Mouse (Mus musculus): ENCODE measurements around the gene 1700017B05Rik. TPM values are rescaled to one million over a fixed set of nuclear protein-coding genes. Genes with fewer than 3 reads are reported as not detected.
"Not testable (repeated sequence)": the region's sequence is repeated elsewhere in the genome, so short reads cannot be mapped to it uniquely, and the experiment has no call there.

Gene 1700017B05Rik
- polyA plus RNA-seq, 1 experiment, result 48.0 TPM

GRCm38 (mm10) chr9:57231536-57232255 is 30.7 kb downstream of the 1700017B05Rik start:
- Histone ChIP-seq H3K9ac (ENCODE audit: low read depth, poor library complexity, severe bottlenecking) (no peak overlapping the region), H3K27ac (ENCODE audit: insufficient read depth, low read length) (no peak overlapping the region), H3K4me3 (ENCODE audit: low read depth, low read length) (no peak overlapping the region), H3K4me1 (ENCODE audit: control insufficient read depth, insufficient read depth, low read length) (peaks cover 3% of the 10 kb centered on the region), H3K36me3 (ENCODE audit: control insufficient read depth, insufficient read depth, low read length, poor library complexity, severe bottlenecking) (no peaks in the 10 kb centered on the region), H3K9me3 (replicated peaks; ENCODE audit: control insufficient read depth, insufficient read depth, low read length, poor library complexity, severe bottlenecking) (no peaks in the 10 kb centered on the region), H3K27me3 (ENCODE audit: control insufficient read depth, insufficient read depth, low read length, poor library complexity, severe bottlenecking) (no peaks in the 10 kb centered on the region)
- no peak for TF ChIP-seq EP300 (IDR thresholded peaks at IDR 0.05; ENCODE audit: insufficient read depth, low read depth, low read length)
- no peak for TF ChIP-seq CTCF (IDR thresholded peaks at IDR 0.05; ENCODE audit: low read depth, low read length)
- no peak for TF ChIP-seq POLR2A (IDR thresholded peaks at IDR 0.05; ENCODE audit: insufficient read depth, low read length)

GRCm38 (mm10) chr9:57230146-57230783 is 32.1 kb downstream of the 1700017B05Rik start:
- Histone ChIP-seq H3K27ac (ENCODE audit: insufficient read depth, low read length) (no peak overlapping the region), H3K4me3 (ENCODE audit: low read depth, low read length) (no peak overlapping the region), H3K27me3 (ENCODE audit: control insufficient read depth, insufficient read depth, low read length, poor library complexity, severe bottlenecking) (no peaks in the 10 kb centered on the region), H3K36me3 (ENCODE audit: control insufficient read depth, insufficient read depth, low read length, poor library complexity, severe bottlenecking) (no peaks in the 10 kb centered on the region), H3K9me3 (replicated peaks; ENCODE audit: control insufficient read depth, insufficient read depth, low read length, poor library complexity, severe bottlenecking) (no peaks in the 10 kb centered on the region), H3K4me1 (ENCODE audit: control insufficient read depth, insufficient read depth, low read length) (peaks cover 3% of the 10 kb centered on the region), H3K9ac (ENCODE audit: low read depth, poor library complexity, severe bottlenecking) (no peak overlapping the region)
- TF ChIP-seq EP300 (IDR thresholded peaks at IDR 0.05; ENCODE audit: insufficient read depth, low read depth, low read length) (no peak), CTCF (IDR thresholded peaks at IDR 0.05; ENCODE audit: low read depth, low read length) (no peak), POLR2A (IDR thresholded peaks at IDR 0.05; ENCODE audit: insufficient read depth, low read length) (no peak)

GRCm38 (mm10) chr9:57229726-57230125 is 32.7 kb downstream of the 1700017B05Rik start:
- Histone ChIP-seq H3K4me3 (ENCODE audit: low read depth, low read length) (no peak overlapping the region), H3K36me3 (ENCODE audit: control insufficient read depth, insufficient read depth, low read length, poor library complexity, severe bottlenecking) (no peaks in the 10 kb centered on the region), H3K9ac (ENCODE audit: low read depth, poor library complexity, severe bottlenecking) (no peak overlapping the region), H3K9me3 (replicated peaks; ENCODE audit: control insufficient read depth, insufficient read depth, low read length, poor library complexity, severe bottlenecking) (no peaks in the 10 kb centered on the region), H3K27me3 (ENCODE audit: control insufficient read depth, insufficient read depth, low read length, poor library complexity, severe bottlenecking) (no peaks in the 10 kb centered on the region), H3K27ac (ENCODE audit: insufficient read depth, low read length) (no peak overlapping the region), H3K4me1 (ENCODE audit: control insufficient read depth, insufficient read depth, low read length) (peaks cover 3% of the 10 kb centered on the region)
- no peak for TF ChIP-seq POLR2A (IDR thresholded peaks at IDR 0.05; ENCODE audit: insufficient read depth, low read length)

GRCm38 (mm10) chr9:57228186-57228585 is 34.2 kb downstream of the 1700017B05Rik start:
- no peaks in the 10 kb centered on the region for H3K9me3 ChIP-seq (replicated peaks; ENCODE audit: control insufficient read depth, insufficient read depth, low read length, poor library complexity, severe bottlenecking)
- no peak overlapping the region for H3K27ac ChIP-seq (ENCODE audit: insufficient read depth, low read length)
- no peaks in the 10 kb centered on the region for H3K36me3 ChIP-seq (ENCODE audit: control insufficient read depth, insufficient read depth, low read length, poor library complexity, severe bottlenecking)
- no peak for TF ChIP-seq EP300 (IDR thresholded peaks at IDR 0.05; ENCODE audit: insufficient read depth, low read depth, low read length)
- TF ChIP-seq CTCF (IDR thresholded peaks at IDR 0.05; ENCODE audit: low read depth, low read length), result no peak
- no peak for TF ChIP-seq POLR2A (IDR thresholded peaks at IDR 0.05; ENCODE audit: insufficient read depth, low read length)
- H3K4me3 ChIP-seq (ENCODE audit: low read depth, low read length), result no peak overlapping the region
- H3K9ac ChIP-seq (ENCODE audit: low read depth, poor library complexity, severe bottlenecking), result no peak overlapping the region
- peaks cover 3% of the 10 kb centered on the region for H3K4me1 ChIP-seq (ENCODE audit: control insufficient read depth, insufficient read depth, low read length)
- no peaks in the 10 kb centered on the region for H3K27me3 ChIP-seq (ENCODE audit: control insufficient read depth, insufficient read depth, low read length, poor library complexity, severe bottlenecking)

- H3K4me3 ChIP-seq (ENCODE audit: low read depth, low read length), result no peak overlapping the region
- no peak overlapping the region for H3K27ac ChIP-seq (ENCODE audit: insufficient read depth, low read length)
- no peak for TF ChIP-seq POLR2A (IDR thresholded peaks at IDR 0.05; ENCODE audit: insufficient read depth, low read length)
- no peak for TF ChIP-seq EP300 (IDR thresholded peaks at IDR 0.05; ENCODE audit: insufficient read depth, low read depth, low read length)
- TF ChIP-seq CTCF (IDR thresholded peaks at IDR 0.05; ENCODE audit: low read depth, low read length), result no peak
- no peaks in the 10 kb centered on the region for H3K36me3 ChIP-seq (ENCODE audit: control insufficient read depth, insufficient read depth, low read length, poor library complexity, severe bottlenecking)
- H3K9me3 ChIP-seq (replicated peaks; ENCODE audit: control insufficient read depth, insufficient read depth, low read length, poor library complexity, severe bottlenecking), result no peaks in the 10 kb centered on the region
- no peak overlapping the region for H3K9ac ChIP-seq (ENCODE audit: low read depth, poor library complexity, severe bottlenecking)
- H3K27me3 ChIP-seq (ENCODE audit: control insufficient read depth, insufficient read depth, low read length, poor library complexity, severe bottlenecking), result no peaks in the 10 kb centered on the region
- H3K4me1 ChIP-seq (ENCODE audit: control insufficient read depth, insufficient read depth, low read length), result peaks cover 3% of the 10 kb centered on the region
Measured at GRCm38 (mm10) chr9:57227203-57227602, 35.2 kb downstream of the 1700017B05Rik start.

- H3K4me3 ChIP-seq (ENCODE audit: low read depth, low read length); H3K9me3 ChIP-seq (replicated peaks; ENCODE audit: control insufficient read depth, insufficient read depth, low read length, poor library complexity, severe bottlenecking); H3K27me3 ChIP-seq (ENCODE audit: control insufficient read depth, insufficient read depth, low read length, poor library complexity, severe bottlenecking); H3K27ac ChIP-seq (ENCODE audit: insufficient read depth, low read length); H3K4me1 ChIP-seq (ENCODE audit: control insufficient read depth, insufficient read depth, low read length); H3K36me3 ChIP-seq (ENCODE audit: control insufficient read depth, insufficient read depth, low read length, poor library complexity, severe bottlenecking); H3K9ac ChIP-seq (ENCODE audit: low read depth, poor library complexity, severe bottlenecking): not testable (repeated sequence)
Measured at GRCm38 (mm10) chr9:57226628-57227122, 35.7 kb downstream of the 1700017B05Rik start.
